Mouse (Mus musculus) MEL (cell line): Measurements from ENCODE around the gene Cdc40. TPM values are rescaled to one million over a fixed set of nuclear protein-coding genes. Genes with fewer than 3 reads are reported as not detected.
A peak's percentile ranks its signal among the peaks of the same experiment; 100 is the strongest.

Experiments used
- DNase-seq: peaks from one replicate; pipeline ENCODE4 v3.0.0; 2011; ENCODE audit warnings: low read depth, low spot score
- H3K27ac ChIP-seq: 2 replicates; pipeline ENCODE4 v1.5.1; 2012; ENCODE audit warnings: low read depth, mild to moderate bottlenecking, control low read depth, low read length, moderate library complexity; ENCODE audit not compliant: control insufficient read depth
- H3K27me3 ChIP-seq, 2 experiments: fragments of 150-350 bp in 1 of 2; sonication (generic) in 1 of 2; 2 replicates each; pipeline ENCODE4 v1.6.1; 2012; ENCODE audit warnings: low read length in 2 of 2, mild to moderate bottlenecking in 2 of 2, improper control_type of control experiment in 1 of 2, moderate library complexity in 1 of 2; ENCODE audit not compliant: insufficient read depth in 2 of 2, control insufficient read depth in 1 of 2
- H3K36me3 ChIP-seq, 2 experiments: 2 replicates each; pipeline ENCODE4 v1.6.1; 2012 to 2014; ENCODE audit warnings: low read length in 2 of 2, improper control_type of control experiment in 1 of 2, inconsistent platforms in 1 of 2, mild to moderate bottlenecking in 1 of 2; ENCODE audit not compliant: insufficient read depth in 2 of 2, control insufficient read depth in 1 of 2
- H3K4me1 ChIP-seq, 2 experiments: fragments of 150-350 bp in 1 of 2; sonication (generic) in 1 of 2; 2 replicates each; pipeline ENCODE4 v1.6.1; 2012; ENCODE audit warnings: low read length in 2 of 2, improper control_type of control experiment in 1 of 2, mild to moderate bottlenecking in 1 of 2; ENCODE audit not compliant: insufficient read depth in 2 of 2, control insufficient read depth in 1 of 2
- H3K4me3 ChIP-seq, 2 experiments: fragments of 150-350 bp in 1 of 2; sonication (generic) in 1 of 2; 2 replicates each; pipeline ENCODE4 v1.5.1; 2012; ENCODE audit warnings: low read depth in 2 of 2, low read length in 2 of 2, mild to moderate bottlenecking in 2 of 2, moderate library complexity in 2 of 2, control low read depth in 1 of 2, improper control_type of control experiment in 1 of 2; ENCODE audit not compliant: control insufficient read depth in 1 of 2, insufficient read depth in 1 of 2
- H3K79me2 ChIP-seq: 2 replicates; pipeline ENCODE4 v1.6.1; 2012; ENCODE audit warnings: mild to moderate bottlenecking, low read length, moderate library complexity; ENCODE audit not compliant: control insufficient read depth, poor library complexity, insufficient read depth
- H3K9ac ChIP-seq: 2 replicates; pipeline ENCODE4 v1.6.1; 2012; ENCODE audit warnings: low read depth, mild to moderate bottlenecking, control low read depth, low read length, moderate library complexity; ENCODE audit not compliant: control insufficient read depth, poor library complexity, severe bottlenecking
- H3K9me3 ChIP-seq: fragments of 150-350 bp; sonication (generic); replicated peaks from 2 replicates; pipeline ENCODE4 v1.6.1; 2012; ENCODE audit warnings: mild to moderate bottlenecking, low read length, improper control_type of control experiment, moderate library complexity; ENCODE audit not compliant: insufficient read depth
- CHD1 ChIP-seq: IDR thresholded peaks from 2 replicates; pipeline ENCODE4 v1.6.1; 2012; ENCODE audit warnings: low read depth, mild to moderate bottlenecking, inconsistent platforms, low read length, improper control_type of control experiment
- CHD2 ChIP-seq: IDR thresholded peaks from 2 replicates; pipeline ENCODE4 v1.6.1; 2011; ENCODE audit warnings: low read length, improper control_type of control experiment
- ELF1 ChIP-seq: IDR thresholded peaks from 2 replicates; pipeline ENCODE4 v1.6.1; 2014; ENCODE audit warnings: low read depth, mild to moderate bottlenecking, inconsistent platforms, low read length, improper control_type of control experiment, moderate library complexity
- EP300 ChIP-seq, 2 experiments: IDR thresholded peaks; 2 replicates each; pipeline ENCODE4 v1.6.1; 2011; ENCODE audit warnings: improper control_type of control experiment in 2 of 2, low read length in 2 of 2, low read depth in 1 of 2, mild to moderate bottlenecking in 1 of 2
- ETS1 ChIP-seq: IDR thresholded peaks from 2 replicates; pipeline ENCODE4 v1.6.1; 2012; ENCODE audit warnings: low read depth, mild to moderate bottlenecking, inconsistent platforms, low read length, improper control_type of control experiment, moderate library complexity
- GATA1 ChIP-seq: IDR thresholded peaks from 2 replicates; pipeline ENCODE4 v1.6.1; 2011; ENCODE audit warnings: low read depth, low read length, improper control_type of control experiment
- JUND ChIP-seq: IDR thresholded peaks from 2 replicates; pipeline ENCODE4 v1.6.1; 2011; ENCODE audit warnings: low read depth, mild to moderate bottlenecking, improper control_type of control experiment, low read length
- MAX ChIP-seq: IDR thresholded peaks from 2 replicates; pipeline ENCODE4 v1.6.1; 2011; ENCODE audit warnings: low read length, improper control_type of control experiment
- MAZ ChIP-seq: IDR thresholded peaks from 2 replicates; pipeline ENCODE4 v1.6.1; 2012; ENCODE audit warnings: low read depth, mild to moderate bottlenecking, inconsistent platforms, low read length, improper control_type of control experiment
- NELFE ChIP-seq: IDR thresholded peaks from 2 replicates; pipeline ENCODE4 v1.6.1; 2011; ENCODE audit warnings: low read depth, low read length, improper control_type of control experiment
- NRF1 ChIP-seq: IDR thresholded peaks from 2 replicates; pipeline ENCODE4 v1.6.1; 2014; ENCODE audit warnings: low read depth, mild to moderate bottlenecking, inconsistent platforms, low read length, improper control_type of control experiment, moderate library complexity; ENCODE audit not compliant: poor library complexity, insufficient read depth, severe bottlenecking
- POLR2A ChIP-seq, 2 experiments: IDR thresholded peaks; 2 replicates each; pipeline ENCODE4 v1.6.1; 2011 to 2012; ENCODE audit warnings: low read length in 2 of 2, mild to moderate bottlenecking in 2 of 2, control low read depth in 1 of 2, improper control_type of control experiment in 1 of 2, low read depth in 1 of 2, moderate library complexity in 1 of 2; ENCODE audit not compliant: control insufficient read depth in 1 of 2, insufficient read depth in 1 of 2, poor library complexity in 1 of 2
- POLR2AphosphoS2 ChIP-seq: IDR thresholded peaks from 2 replicates; pipeline ENCODE4 v1.6.1; 2011; ENCODE audit warnings: low read length, improper control_type of control experiment
- POLR2AphosphoS5 ChIP-seq: IDR thresholded peaks from 2 replicates; pipeline ENCODE4 v1.6.1; 2012; ENCODE audit warnings: low read depth, borderline replicate concordance, mild to moderate bottlenecking, inconsistent platforms, low read length, moderate library complexity, mixed read lengths
- SIN3A ChIP-seq: IDR thresholded peaks from 2 replicates; pipeline ENCODE4 v1.6.1; 2012; ENCODE audit warnings: low read length, improper control_type of control experiment, inconsistent platforms
- SMC3 ChIP-seq: IDR thresholded peaks from 2 replicates; pipeline ENCODE4 v1.6.1; 2011; ENCODE audit warnings: low read depth, low read length, improper control_type of control experiment
- TCF12 ChIP-seq: IDR thresholded peaks from 2 replicates; pipeline ENCODE4 v1.6.1; 2014; ENCODE audit warnings: low read depth, mild to moderate bottlenecking, inconsistent platforms, low read length, improper control_type of control experiment, moderate library complexity
- UBTF ChIP-seq: IDR thresholded peaks from 2 replicates; pipeline ENCODE4 v1.6.1; 2012; ENCODE audit warnings: low read depth, mild to moderate bottlenecking, inconsistent platforms, low read length, improper control_type of control experiment, moderate library complexity, borderline replicate concordance; ENCODE audit not compliant: insufficient read depth
- USF2 ChIP-seq, 2 experiments: IDR thresholded peaks; 2 replicates each; pipeline ENCODE4 v1.6.1; 2011 to 2012; ENCODE audit warnings: improper control_type of control experiment in 2 of 2, low read length in 2 of 2, borderline replicate concordance in 1 of 2, inconsistent platforms in 1 of 2, low read depth in 1 of 2, mild to moderate bottlenecking in 1 of 2; ENCODE audit not compliant: insufficient read depth in 1 of 2
- ZC3H11A ChIP-seq: IDR thresholded peaks from 2 replicates; pipeline ENCODE4 v1.6.1; 2012; ENCODE audit warnings: low read depth, mild to moderate bottlenecking, inconsistent platforms, low read length, improper control_type of control experiment
- ZMIZ1 ChIP-seq: IDR thresholded peaks from 2 replicates; pipeline ENCODE4 v1.6.1; 2012; ENCODE audit warnings: low read depth, mild to moderate bottlenecking, inconsistent platforms, low read length, improper control_type of control experiment, moderate library complexity
- polyA plus RNA-seq, 2 experiments: library from polyadenylated mRNA; stranded (reverse) in 1 of 2; unstranded in 1 of 2; fragments of >175 nt in 1 of 2; fragments of >200 nt in 1 of 2; gene quantifications; 2 replicates each; pipeline versions ENCODE4 v1.2.1 to v1.2.4; 2012; ENCODE audit warnings: low replicate concordance in 2 of 2, low read depth in 1 of 2; ENCODE audit not compliant: insufficient read length in 2 of 2, insufficient read depth in 1 of 2, missing spikeins in 1 of 2
- total RNA-seq: library from RNA; depleted of rRNA; stranded (reverse); fragments of 300-350 nt; gene quantifications from 2 replicates; pipeline ENCODE4 v1.2.3, GENCODE M21; 2012

Cdc40 gene
- total and polyA plus RNA-seq, 3 experiments = 11.9 to 68.5 (median 35.5) TPM

- TF ChIP-seq POLR2AphosphoS5 (no peak), POLR2AphosphoS2 (no peak)
Observed at GRCm38 (mm10) chr10:40884279-40884806, 1.2 kb upstream of the Cdc40 start (continued).

- TF ChIP-seq UBTF = no peak
- TF ChIP-seq NELFE = peak; percentile 86
- peak; percentile 14; the same call in 1 of the 2 replicates for TF ChIP-seq TCF12
- TF ChIP-seq MAX = peak; percentile 61; the same call in 1 of the 2 replicates
- TF ChIP-seq POLR2A (IDR thresholded peaks at IDR 0.05; ENCODE audit: control insufficient read depth in 1 of 2, insufficient read depth in 1 of 2, low read depth in 1 of 2, low read length in 2 of 2, poor library complexity in 1 of 2) = peak; percentile 55 to 89; a peak in 3 of 4 replicates
- no peak for TF ChIP-seq SMC3
- 0 out of 2 replicates have a peak, but pooled peaks have one; percentile 40 for TF ChIP-seq POLR2AphosphoS2
- peak; percentile 92 for TF ChIP-seq MAZ
- TF ChIP-seq ELF1 = no peak
- no peak for TF ChIP-seq USF2 (IDR thresholded peaks at IDR 0.05; ENCODE audit: borderline replicate concordance in 1 of 2, insufficient read depth in 1 of 2, low read depth in 1 of 2, low read length in 2 of 2)
- peak; percentile 99 for TF ChIP-seq CHD1
- TF ChIP-seq ETS1 = peak; percentile 7; the same call in 1 of the 2 replicates
- 0 out of 2 replicates have a peak, but pooled peaks have one; percentile 23 for TF ChIP-seq ZMIZ1
- peak; percentile 35; the same call in 1 of the 2 replicates for TF ChIP-seq NRF1
- Histone ChIP-seq H3K4me3 (peak overlapping the region; percentile 93 to 96), H3K27me3 (no peaks in the 10 kb centered on the region), H3K36me3 (peaks cover 0 to 14% of the 10 kb centered on the region in 2 experiments; a peak in 2 of 4 replicates), H3K9me3 (no peaks in the 10 kb centered on the region), H3K4me1 (peaks cover 4% of the 10 kb centered on the region in 2 experiments; a peak in 3 of 4 replicates), H3K79me2 (peaks cover 36% of the 10 kb centered on the region), H3K27ac (peak overlapping the region; percentile 80), H3K9ac (peak overlapping the region; percentile 93)
- DNase-seq = no peak
Observed at GRCm38 (mm10) chr10:40883644-40884278, 650 bp upstream of the Cdc40 start.

GRCm38 (mm10) chr10:40882333-40882732 lies 778 bp downstream of the Cdc40 start:
- Histone ChIP-seq H3K4me1 (peaks cover 4% of the 10 kb centered on the region in 2 experiments; a peak in 3 of 4 replicates), H3K9me3 (no peaks in the 10 kb centered on the region), H3K27ac (peak overlapping the region; percentile 63), H3K4me3 (peak overlapping the region; percentile 94 to 99), H3K79me2 (peaks cover 40% of the 10 kb centered on the region), H3K36me3 (peaks cover 2 to 14% of the 10 kb centered on the region in 2 experiments; a peak in 3 of 4 replicates), H3K27me3 (no peaks in the 10 kb centered on the region), H3K9ac (peak overlapping the region; percentile 82)
- peak; percentile 70 for DNase-seq
- TF ChIP-seq GATA1 (0 out of 2 replicates have a peak, but pooled peaks have one; percentile 2), CHD2 (no peak), ZC3H11A (no peak), SIN3A (peak; percentile 2; the same call in 1 of the 2 replicates), ETS1 (0 out of 2 replicates have a peak, but pooled peaks have one; percentile 8), JUND (no peak), EP300 (IDR thresholded peaks at IDR 0.05; ENCODE audit: low read depth in 1 of 2, low read length in 2 of 2) (no peak), MAZ (peak; percentile 29; the same call in 1 of the 2 replicates), NRF1 (no peak), USF2 (IDR thresholded peaks at IDR 0.05; ENCODE audit: borderline replicate concordance in 1 of 2, insufficient read depth in 1 of 2, low read depth in 1 of 2, low read length in 2 of 2) (no peak), CHD1 (no peak)
